Mouse (Mus musculus): ENCODE measurements at regions not wholly inside any gene's neighbourhood (a gene's known extent, or its start where the extent isn't known, plus 50 kb on each side); places are given as distances from the start of the nearest gene placed in this dataset.

DNA sequence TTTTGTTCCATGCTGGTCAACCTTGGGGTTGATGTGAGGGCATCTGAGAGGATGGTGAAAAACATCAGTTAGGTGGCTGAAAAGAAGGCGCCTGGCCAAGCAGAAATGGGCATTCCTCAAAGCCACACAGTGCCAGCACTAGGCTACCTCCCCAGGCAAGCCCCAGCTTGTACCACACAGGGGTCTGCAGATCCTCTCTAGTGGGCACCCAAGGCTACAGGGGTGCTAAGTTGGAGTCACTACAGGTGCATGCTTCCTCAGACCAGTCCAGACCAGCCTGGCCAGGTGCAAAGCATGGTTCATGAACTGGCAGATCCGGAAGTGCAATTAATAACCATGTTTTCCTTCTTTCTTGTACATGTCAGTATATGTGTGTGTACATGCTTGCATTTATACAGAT, 137.1 kb downstream of the Plekhb2 start:
- Histone ChIP-seq H3K79me2 (ENCODE audit: control insufficient read depth, insufficient read depth, low read length, poor library complexity) (no peaks in the 10 kb centered on the region), H3K9ac (ENCODE audit: control insufficient read depth, low read depth, low read length, poor library complexity, severe bottlenecking) (no peak overlapping the region), H3K9me3 (replicated peaks; ENCODE audit: insufficient read depth, low read length) (no peaks in the 10 kb centered on the region)

DNA sequence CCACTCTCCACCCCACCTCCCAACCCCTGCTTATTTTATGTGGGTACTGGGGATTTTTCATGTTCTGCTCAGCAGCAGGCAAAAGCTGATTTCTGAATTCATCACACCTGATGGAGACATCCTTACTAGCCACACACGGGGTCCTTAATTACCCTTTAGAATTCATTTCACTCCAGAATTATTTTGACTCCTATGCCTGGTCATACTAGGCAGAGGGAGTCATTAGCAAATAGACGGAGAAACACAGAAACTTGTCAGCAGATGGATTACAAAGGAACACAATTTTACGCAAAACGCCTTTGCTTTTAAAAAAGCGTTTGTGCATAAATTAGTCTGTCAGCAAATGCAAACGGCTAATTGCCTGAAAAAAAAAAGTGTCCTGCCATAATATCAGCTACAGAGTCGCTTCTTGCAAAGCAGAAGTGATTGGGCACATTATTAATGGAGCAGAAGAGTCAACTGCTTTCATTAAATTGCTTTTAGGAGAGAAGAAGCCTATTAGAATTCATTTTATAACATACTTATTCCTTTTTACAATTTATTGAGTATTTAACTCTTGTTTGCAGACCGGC, 138.0 kb downstream of the Plekhb2 start:
- Histone ChIP-seq H3K9me3 (replicated peaks; ENCODE audit: insufficient read depth, low read length) (no peaks in the 10 kb centered on the region), H3K4me3 (ENCODE audit: control insufficient read depth in 1 of 2, insufficient read depth in 1 of 2, low read depth in 2 of 2, low read length in 2 of 2) (no peak overlapping the region), H3K27me3 (ENCODE audit: control insufficient read depth in 1 of 2, insufficient read depth in 2 of 2, low read length in 2 of 2) (no peaks in the 10 kb centered on the region), H3K4me1 (ENCODE audit: control insufficient read depth in 1 of 2, insufficient read depth in 2 of 2, low read length in 2 of 2) (no peaks in the 10 kb centered on the region), H3K79me2 (ENCODE audit: control insufficient read depth, insufficient read depth, low read length, poor library complexity) (no peaks in the 10 kb centered on the region), H3K9ac (ENCODE audit: control insufficient read depth, low read depth, low read length, poor library complexity, severe bottlenecking) (no peak overlapping the region), H3K27ac (ENCODE audit: control insufficient read depth, low read depth, low read length) (no peak overlapping the region), H3K36me3 (ENCODE audit: control insufficient read depth in 1 of 2, insufficient read depth in 2 of 2, low read length in 2 of 2) (no peaks in the 10 kb centered on the region)
- no peak for DNase-seq (ENCODE audit: low read depth, low spot score)
- TF ChIP-seq HCFC1 (IDR thresholded peaks at IDR 0.05; ENCODE audit: low read depth, low read length) (no peak), MEF2A (IDR thresholded peaks at IDR 0.05; ENCODE audit: extremely low read depth, insufficient replicate concordance, low read depth, low read length, poor library complexity, severe bottlenecking) (no peak), ZMIZ1 (IDR thresholded peaks at IDR 0.05; ENCODE audit: low read depth, low read length) (no peak), GABPA (IDR thresholded peaks at IDR 0.05; ENCODE audit: low read depth, low read length) (no peak), ZNF384 (IDR thresholded peaks at IDR 0.05; ENCODE audit: low read depth, low read length) (no peak), TCF12 (IDR thresholded peaks at IDR 0.05; ENCODE audit: low read depth, low read length) (no peak), USF2 (IDR thresholded peaks at IDR 0.05; ENCODE audit: borderline replicate concordance in 1 of 2, insufficient read depth in 1 of 2, low read depth in 1 of 2, low read length in 2 of 2) (no peak), POLR2AphosphoS2 (IDR thresholded peaks at IDR 0.05; ENCODE audit: low read length) (no peak), MYB (IDR thresholded peaks at IDR 0.05; ENCODE audit: low read depth, low read length) (no peak), POLR2A (IDR thresholded peaks at IDR 0.05; ENCODE audit: control insufficient read depth in 1 of 2, insufficient read depth in 1 of 2, low read depth in 1 of 2, low read length in 2 of 2, poor library complexity in 1 of 2) (no peak), TBP (IDR thresholded peaks at IDR 0.05; ENCODE audit: low read depth, low read length) (no peak), BHLHE40 (IDR thresholded peaks at IDR 0.05; ENCODE audit: borderline replicate concordance, low read depth, low read length) (no peak), MAZ (IDR thresholded peaks at IDR 0.05; ENCODE audit: low read depth, low read length) (no peak)

More for the DNA sequence above, 137.1 kb downstream of the Plekhb2 start:
- no peaks in the 10 kb centered on the region for H3K27me3 ChIP-seq (ENCODE audit: control insufficient read depth in 1 of 2, insufficient read depth in 2 of 2, low read length in 2 of 2)
- no peak overlapping the region for H3K4me3 ChIP-seq (ENCODE audit: control insufficient read depth in 1 of 2, insufficient read depth in 1 of 2, low read depth in 2 of 2, low read length in 2 of 2)
- no peak overlapping the region for H3K27ac ChIP-seq (ENCODE audit: control insufficient read depth, low read depth, low read length)
- no peaks in the 10 kb centered on the region for H3K4me1 ChIP-seq (ENCODE audit: control insufficient read depth in 1 of 2, insufficient read depth in 2 of 2, low read length in 2 of 2)
- no peak for DNase-seq (ENCODE audit: low read depth, low spot score)
- TF ChIP-seq ETS1 (IDR thresholded peaks at IDR 0.05; ENCODE audit: low read depth, low read length) = no peak
- no peak for TF ChIP-seq ZMIZ1 (IDR thresholded peaks at IDR 0.05; ENCODE audit: low read depth, low read length)
- no peak for TF ChIP-seq POLR2A (IDR thresholded peaks at IDR 0.05; ENCODE audit: control insufficient read depth in 1 of 2, insufficient read depth in 1 of 2, low read depth in 1 of 2, low read length in 2 of 2, poor library complexity in 1 of 2)
- TF ChIP-seq TCF12 (IDR thresholded peaks at IDR 0.05; ENCODE audit: low read depth, low read length) = no peak
- TF ChIP-seq ZNF384 (IDR thresholded peaks at IDR 0.05; ENCODE audit: low read depth, low read length) = no peak
- no peak for TF ChIP-seq SIN3A (IDR thresholded peaks at IDR 0.05; ENCODE audit: low read length)
- no peak for TF ChIP-seq RCOR1 (IDR thresholded peaks at IDR 0.05; ENCODE audit: low read depth, low read length)
- no peak for TF ChIP-seq E2F4 (IDR thresholded peaks at IDR 0.05; ENCODE audit: borderline replicate concordance, low read depth, low read length)
- no peak for TF ChIP-seq CTCF (IDR thresholded peaks at IDR 0.05 in 2 of 3, conservative IDR thresholded peaks at IDR 0.05 in 1 of 3; ENCODE audit: control insufficient read depth in 1 of 3, insufficient read depth in 1 of 3, low read depth in 2 of 3, low read length in 3 of 3, poor library complexity in 1 of 3, severe bottlenecking in 1 of 3)
- no peak for TF ChIP-seq ZKSCAN1 (IDR thresholded peaks at IDR 0.05; ENCODE audit: low read depth, low read length)
- no peaks in the 10 kb centered on the region for H3K36me3 ChIP-seq (ENCODE audit: control insufficient read depth in 1 of 2, insufficient read depth in 2 of 2, low read length in 2 of 2)
